In the genomic region with DNA sequence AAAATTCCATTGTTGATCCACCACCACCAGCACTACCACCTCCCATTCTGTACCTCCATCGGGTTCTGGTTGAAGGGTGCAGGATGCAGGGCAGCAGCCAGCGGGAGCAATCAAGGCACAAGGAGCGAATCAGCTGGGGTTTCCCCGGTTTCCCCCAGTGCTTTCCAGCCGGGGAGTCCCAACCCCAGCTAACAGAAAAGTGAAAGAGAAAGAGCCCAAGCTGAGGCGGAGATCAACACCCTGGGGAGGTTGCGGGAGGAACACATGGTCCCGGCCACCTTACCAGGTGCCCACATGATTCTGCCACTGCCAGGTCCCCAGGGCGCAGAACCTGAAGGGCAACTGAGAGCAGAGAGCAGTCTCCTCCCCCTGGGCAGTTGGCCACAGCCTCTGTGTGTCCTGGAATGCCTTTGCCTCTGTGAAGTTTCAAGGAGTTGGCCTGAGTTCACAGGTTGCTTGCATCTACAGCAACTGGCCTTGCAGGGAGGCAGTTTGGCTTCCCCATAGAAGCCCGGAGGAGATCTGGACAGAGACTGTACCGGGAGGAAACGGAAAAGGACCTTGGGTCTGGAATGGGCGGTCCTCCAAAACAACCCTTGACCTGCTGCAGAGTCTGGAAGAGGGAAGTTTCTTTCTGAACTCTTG, we compare ENCODE assay signal across 7 mouse cellular contexts. TPM values are rescaled to one million over a fixed set of nuclear protein-coding genes. Genes with fewer than 3 reads are reported as not detected.
DNase-seq lines count a peak whose midpoint lies in the region; ATAC-seq lines count a peak whose summit lies in the region.

Gene Il15, minus strand, starts transcription at position 537 of the 645 bp plus-strand sequence.

- ATAC-seq in forebrain, embryonic 15.5 days (replicated peaks): peak; percentile 13; the same call in 1 of the 2 replicates
- ATAC-seq in hematopoietic stem cell, adult 5-6 weeks (replicated peaks in 1 of 2; ENCODE audit: insufficient read depth in 1 of 2, low FRiP score in 2 of 2, low TSS enrichment in 1 of 2, low read depth in 1 of 2, poor library complexity in 2 of 2, severe bottlenecking in 2 of 2): peak; percentile 68 to 80
- ATAC-seq in megakaryocyte-erythroid progenitor cell, adult 5-6 weeks (replicated peaks; ENCODE audit: low FRiP score, low TSS enrichment, poor library complexity, severe bottlenecking): peak; percentile 69

- H3K9me3 ChIP-seq in forebrain, embryonic 15.5 days: no peaks in the 10 kb centered on the region

- H3K4me3 ChIP-seq in forebrain, embryonic 15.5 days: peak within 1 kb of the TSS; percentile 31

- H3K4me2 ChIP-seq in forebrain, embryonic 15.5 days (replicated peaks): peak within 1 kb of the TSS; percentile 44

- H3K36me3 ChIP-seq in forebrain, embryonic 15.5 days: no peaks in the 10 kb centered on the region

- H3K27me3 ChIP-seq in forebrain, embryonic 15.5 days: no peaks in the 10 kb centered on the region

- H3K4me1 ChIP-seq in forebrain, embryonic 15.5 days: peaks cover 15% of the 10 kb centered on the region

- no peak within 1 kb of the TSS for H3K27ac ChIP-seq in forebrain, embryonic 15.5 days (replicated peaks)

- DNase-seq in NIH3T3 (ENCODE audit: low read depth): peak; percentile 67
- peak; percentile 18 to 54 for DNase-seq in adrenal gland, postnatal 4 days (ENCODE audit: low spot score in 2 of 2)
- DNase-seq in left cerebral cortex, postnatal 4 days: peak; percentile 8
- DNase-seq in spleen, postnatal 36 days (ENCODE audit: low spot score in 2 of 2): peak; percentile 67 to 68

- intact Hi-C loops in left cerebral cortex, postnatal 4 days (cut with DNase I): loop anchor here (5.0 kb wide), 1 partner anchor 1051 kb away; no protein-coding TSS in a partner anchor

- H3K9ac ChIP-seq in forebrain, embryonic 15.5 days (replicated peaks): peak within 1 kb of the TSS; percentile 4; the same call in 1 of the 2 replicates

- 19% methylated on average over 13 of the region's 13 CpGs for WGBS in forebrain, embryonic 15.5 days

RNA-seq across cellular contexts. Expression of gene Il15, which starts in this region (rescaled TPM):
- 10 to 100 TPM; 10.5 to 14.1 TPM for total RNA-seq in adrenal gland, postnatal 4 days (2021)
- 0.81 and 1.2 TPM in 2 replicates for polyA plus RNA-seq in forebrain, embryonic 15.5 days (2015; fragmentation: Nextera tagmentation; extraction: Ambion mirVana)
- total RNA-seq in hematopoietic stem cell, adult 5-6 weeks (2017): 60.7 and 63.1 TPM in 2 replicates
- 1 to 10 TPM in 1 of 2 experiments, not detected in 1; 1.3 TPM for total RNA-seq in left cerebral cortex, postnatal 4 days (2021)
- 0.96 TPM in 1 of 2 replicates, not detected in the other for total RNA-seq in megakaryocyte-erythroid progenitor cell, adult 5-6 weeks (2014; fragmentation: Nextera tagmentation)
- total RNA-seq in megakaryocyte-erythroid progenitor cell, adult 5-6 weeks (2017): 0.38 and 7.1 TPM in 2 replicates

Comparison
In these comparisons a context has a peak if more than half of its experiments do, and no peak if none do; other contexts are left out.
1. DNase-seq: peak in every context shown above with its lines; median percentile 68 in spleen, postnatal 36 days; 67 in NIH3T3; 36 in adrenal gland, postnatal 4 days; 8 in left cerebral cortex, postnatal 4 days.
2. ATAC-seq: peak in every context shown above with its lines; median percentile 74 in hematopoietic stem cell, adult 5-6 weeks; 69 in megakaryocyte-erythroid progenitor cell, adult 5-6 weeks; 13 in forebrain, embryonic 15.5 days.